Mouse (Mus musculus): ENCODE measurements at regions not wholly inside any gene's neighbourhood (a gene's known extent, or its start where the extent isn't known, plus 50 kb on each side); places are given as distances from the start of the nearest gene placed in this dataset.

GRCm38 (mm10) chr5:111979601-111980000 is 245.9 kb downstream of the Gm26897 start:
- Histone ChIP-seq H3K36me3 (ENCODE audit: control insufficient read depth) (no peaks in the 10 kb centered on the region; the same call in 1 of the 2 replicates), H3K4me1 (ENCODE audit: control insufficient read depth) (no peaks in the 10 kb centered on the region), H3K4me3 (replicated peaks) (no peak overlapping the region), H3K9me3 (ENCODE audit: control insufficient read depth, low read length) (peaks cover 51% of the 10 kb centered on the region), H3K27me3 (ENCODE audit: control insufficient read depth) (no peaks in the 10 kb centered on the region)
- TF ChIP-seq GATA1 (IDR thresholded peaks at IDR 0.05; ENCODE audit: low read length) (no peak), TAL1 (IDR thresholded peaks at IDR 0.05; ENCODE audit: low read length) (no peak)

GRCm38 (mm10) chr5:111982106-111982505 is 248.4 kb downstream of the Gm26897 start:
- Histone ChIP-seq H3K4me1 (ENCODE audit: control insufficient read depth) (no peaks in the 10 kb centered on the region), H3K36me3 (ENCODE audit: control insufficient read depth) (no peaks in the 10 kb centered on the region; the same call in 1 of the 2 replicates), H3K27me3 (ENCODE audit: control insufficient read depth) (no peaks in the 10 kb centered on the region), H3K4me3 (replicated peaks) (no peak overlapping the region), H3K9me3 (ENCODE audit: control insufficient read depth, low read length) (peaks cover 40% of the 10 kb centered on the region)
- TF ChIP-seq TAL1 (IDR thresholded peaks at IDR 0.05; ENCODE audit: low read length) (no peak), GATA1 (IDR thresholded peaks at IDR 0.05; ENCODE audit: low read length) (no peak)

- Histone ChIP-seq H3K36me3 (ENCODE audit: control insufficient read depth) (no peaks in the 10 kb centered on the region), H3K4me3 (replicated peaks) (no peak overlapping the region), H3K27me3 (ENCODE audit: control insufficient read depth) (no peaks in the 10 kb centered on the region), H3K9me3 (ENCODE audit: control insufficient read depth, low read length) (peaks cover 28% of the 10 kb centered on the region), H3K4me1 (ENCODE audit: control insufficient read depth) (no peaks in the 10 kb centered on the region)
- no peak for TF ChIP-seq TAL1 (IDR thresholded peaks at IDR 0.05; ENCODE audit: low read length)
- TF ChIP-seq GATA1 (IDR thresholded peaks at IDR 0.05; ENCODE audit: low read length): no peak
Measured at GRCm38 (mm10) chr5:111985997-111986396, 252.3 kb downstream of the Gm26897 start.

GRCm38 (mm10) chr5:111987036-111987435 is 253.3 kb downstream of the Gm26897 start:
- no peaks in the 10 kb centered on the region for H3K4me1 ChIP-seq (ENCODE audit: control insufficient read depth)

GRCm38 (mm10) chr5:111991805-111992204 is 258.1 kb downstream of the Gm26897 start:
- Histone ChIP-seq H3K27me3 (ENCODE audit: control insufficient read depth) (no peaks in the 10 kb centered on the region), H3K4me1 (ENCODE audit: control insufficient read depth) (no peaks in the 10 kb centered on the region), H3K36me3 (ENCODE audit: control insufficient read depth) (no peaks in the 10 kb centered on the region), H3K4me3 (replicated peaks) (no peak overlapping the region), H3K9me3 (ENCODE audit: control insufficient read depth, low read length) (peaks cover 12% of the 10 kb centered on the region)
- TF ChIP-seq TAL1 (IDR thresholded peaks at IDR 0.05; ENCODE audit: low read length) (no peak), GATA1 (IDR thresholded peaks at IDR 0.05; ENCODE audit: low read length) (no peak)

More at GRCm38 (mm10) chr5:111987036-111987435, 253.3 kb downstream of the Gm26897 start:
- TF ChIP-seq GATA1 (IDR thresholded peaks at IDR 0.05; ENCODE audit: low read length): no peak
- TF ChIP-seq TAL1 (IDR thresholded peaks at IDR 0.05; ENCODE audit: low read length): no peak
- Histone ChIP-seq H3K36me3 (ENCODE audit: control insufficient read depth) (no peaks in the 10 kb centered on the region), H3K27me3 (ENCODE audit: control insufficient read depth) (no peaks in the 10 kb centered on the region), H3K4me3 (replicated peaks) (no peak overlapping the region), H3K9me3 (ENCODE audit: control insufficient read depth, low read length) (peaks cover 21% of the 10 kb centered on the region)

- TF ChIP-seq TAL1 (IDR thresholded peaks at IDR 0.05; ENCODE audit: low read length) (no peak), GATA1 (IDR thresholded peaks at IDR 0.05; ENCODE audit: low read length) (no peak)
Measured at GRCm38 (mm10) chr5:111993221-111993620, 259.1 kb downstream of the Cryba4 start.

GRCm38 (mm10) chr5:111993930-111994329 is 258.4 kb downstream of the Cryba4 start:
- no peak overlapping the region for H3K4me3 ChIP-seq (replicated peaks)
- H3K36me3 ChIP-seq (ENCODE audit: control insufficient read depth): no peaks in the 10 kb centered on the region
- H3K4me1 ChIP-seq (ENCODE audit: control insufficient read depth): no peaks in the 10 kb centered on the region
- peaks cover 12% of the 10 kb centered on the region for H3K9me3 ChIP-seq (ENCODE audit: control insufficient read depth, low read length)
- TF ChIP-seq GATA1 (IDR thresholded peaks at IDR 0.05; ENCODE audit: low read length): no peak
- TF ChIP-seq TAL1 (IDR thresholded peaks at IDR 0.05; ENCODE audit: low read length): no peak
- H3K27me3 ChIP-seq (ENCODE audit: control insufficient read depth): no peaks in the 10 kb centered on the region

More at GRCm38 (mm10) chr5:111993221-111993620, 259.1 kb downstream of the Cryba4 start:
- no peaks in the 10 kb centered on the region for H3K27me3 ChIP-seq (ENCODE audit: control insufficient read depth)
- no peak overlapping the region for H3K4me3 ChIP-seq (replicated peaks)
- H3K36me3 ChIP-seq (ENCODE audit: control insufficient read depth): no peaks in the 10 kb centered on the region
- H3K9me3 ChIP-seq (ENCODE audit: control insufficient read depth, low read length): peaks cover 12% of the 10 kb centered on the region
- H3K4me1 ChIP-seq (ENCODE audit: control insufficient read depth): no peaks in the 10 kb centered on the region

- Histone ChIP-seq H3K4me1 (ENCODE audit: control insufficient read depth) (no peaks in the 10 kb centered on the region), H3K4me3 (replicated peaks) (no peak overlapping the region), H3K36me3 (ENCODE audit: control insufficient read depth) (no peaks in the 10 kb centered on the region), H3K9me3 (ENCODE audit: control insufficient read depth, low read length) (peaks cover 5% of the 10 kb centered on the region; the same call in 1 of the 2 replicates), H3K27me3 (ENCODE audit: control insufficient read depth) (no peaks in the 10 kb centered on the region)
- TF ChIP-seq TAL1 (IDR thresholded peaks at IDR 0.05; ENCODE audit: low read length): no peak
- TF ChIP-seq GATA1 (IDR thresholded peaks at IDR 0.05; ENCODE audit: low read length): no peak
Measured at GRCm38 (mm10) chr5:111996806-111997205, 255.5 kb downstream of the Cryba4 start.

- Histone ChIP-seq H3K9me3 (ENCODE audit: control insufficient read depth, low read length) (peaks cover 4% of the 10 kb centered on the region), H3K4me1 (ENCODE audit: control insufficient read depth) (no peaks in the 10 kb centered on the region), H3K4me3 (replicated peaks) (no peak overlapping the region), H3K27me3 (ENCODE audit: control insufficient read depth) (no peaks in the 10 kb centered on the region), H3K36me3 (ENCODE audit: control insufficient read depth) (no peaks in the 10 kb centered on the region)
- TF ChIP-seq TAL1 (IDR thresholded peaks at IDR 0.05; ENCODE audit: low read length) (no peak), GATA1 (IDR thresholded peaks at IDR 0.05; ENCODE audit: low read length) (no peak)
Measured at GRCm38 (mm10) chr5:112001742-112002701, 250.3 kb downstream of the Cryba4 start.

All from erythroblast, embryonic 14.5 days (primary cell).